Mouse (Mus musculus) cerebellum, postnatal 10 days (tissue): ENCODE results near the gene Lgals4.

ENCODE experiments used
- DNase-seq, 2 experiments: peaks; one replicate each; pipeline ENCODE4 v3.0.0; 2021; ENCODE audit warnings: mixed read lengths in 2 of 2

The Lgals4 gene

GRCm38 (mm10) chr7:28822993-28823903 is 10.4 kb upstream of the Lgals4 start:
- peak in 1 of 2 experiments; percentile 23 for DNase-seq

- DNase-seq = no peak
These were observed 9.7 kb upstream of the Lgals4 start for GRCm38 (mm10) chr7:28823932-28824331.

- DNase-seq = peak; percentile 93 to 94
These were observed 8.5 kb upstream of the Lgals4 start, which contains the start of gene Ech1 for GRCm38 (mm10) chr7:28824941-28825685. TSS of gene Ech1 (plus strand) at chr7:28825217.

- DNase-seq = peak in 1 of 2 experiments; percentile 43
These were observed 7.8 kb upstream of the Lgals4 start for GRCm38 (mm10) chr7:28825686-28826401.

GRCm38 (mm10) chr7:28826402-28826772 is 7.3 kb upstream of the Lgals4 start:
- no peak for DNase-seq

- peak; percentile 46 to 49 for DNase-seq
These were observed 6.3 kb upstream of the Lgals4 start for GRCm38 (mm10) chr7:28827338-28827737.

- no peak for DNase-seq
These were observed 3.8 kb upstream of the Lgals4 start for GRCm38 (mm10) chr7:28829821-28830220.

GRCm38 (mm10) chr7:28830981-28831380 is 2.7 kb upstream of the Lgals4 start:
- no peak for DNase-seq

GRCm38 (mm10) chr7:28831411-28832125 is 2.1 kb upstream of the Lgals4 start:
- DNase-seq = no peak

- no peak for DNase-seq
These were observed 1.5 kb upstream of the Lgals4 start for GRCm38 (mm10) chr7:28832137-28832536.

- DNase-seq = no peak
These were observed 3.3 kb downstream of the Lgals4 start for GRCm38 (mm10) chr7:28836936-28837335.

- DNase-seq = peak; percentile 72 to 82
These were observed 4.7 kb downstream of the Lgals4 start for GRCm38 (mm10) chr7:28838331-28838730.

- DNase-seq = no peak
These were observed 13.6 kb downstream of the Lgals4 start for GRCm38 (mm10) chr7:28847273-28847672.

GRCm38 (mm10) chr7:28849700-28850236 is 16.1 kb downstream of the Lgals4 start:
- DNase-seq = no peak

GRCm38 (mm10) chr7:28850642-28851041 is 17.0 kb downstream of the Lgals4 start:
- no peak for DNase-seq

GRCm38 (mm10) chr7:28859953-28860352 is 26.3 kb downstream of the Lgals4 start:
- no peak for DNase-seq

- DNase-seq = no peak
These were observed 27.2 kb downstream of the Lgals4 start for GRCm38 (mm10) chr7:28860898-28861297.

GRCm38 (mm10) chr7:28862817-28863499 is 29.3 kb downstream of the Lgals4 start:
- DNase-seq = no peak

GRCm38 (mm10) chr7:28863540-28863939 is 29.9 kb downstream of the Lgals4 start, which contains the start of gene Lgals7:
TSS of gene Lgals7 (plus strand) at chr7:28863853.
- DNase-seq = no peak

- peak in 1 of 2 experiments; percentile 40 for DNase-seq
These were observed 30.7 kb downstream of the Lgals4 start for GRCm38 (mm10) chr7:28864288-28864750.
